Mouse (Mus musculus) liver, postnatal 0 days (tissue): ENCODE results near the gene Strbp. TPM values are rescaled to one million over a fixed set of nuclear protein-coding genes. Genes with fewer than 3 reads are reported as not detected.
"Not testable (repeated sequence)": the region's sequence is repeated elsewhere in the genome, so short reads cannot be mapped to it uniquely, and the experiment has no call there.

ENCODE experiments used
- ATAC-seq: fragments of 200-750 bp; cut with Nextera tagmentation; 2 replicates; pipeline ENCODE4 v1.8.0; 2017; ENCODE audit warnings: mild to moderate bottlenecking, moderate library complexity
- DNase-seq: peaks from one replicate; pipeline ENCODE4 v3.0.0-alpha.2; 2016
- H3K27ac ChIP-seq: fragments of 300-500 bp; sonication (generic); 2 replicates; pipeline ENCODE4 v1.5.1; 2014; ENCODE audit warnings: antibody characterized with exemption, moderate library complexity, mild to moderate bottlenecking, low read depth
- H3K27me3 ChIP-seq: fragments of 300-500 bp; sonication (generic); 2 replicates; pipeline ENCODE4 v1.6.1; 2014; ENCODE audit warnings: low read length, control low read depth, mixed read lengths; ENCODE audit not compliant: insufficient read depth
- H3K36me3 ChIP-seq: fragments of 300-500 bp; sonication (generic); replicated peaks from 2 replicates; pipeline ENCODE4 v1.6.1; 2014; ENCODE audit warnings: mild to moderate bottlenecking, control low read depth, low read length, moderate library complexity, mixed read lengths; ENCODE audit not compliant: insufficient read depth
- H3K4me1 ChIP-seq: fragments of 300-500 bp; sonication (generic); 2 replicates; pipeline ENCODE4 v1.6.1; 2014; ENCODE audit warnings: antibody characterized with exemption, mild to moderate bottlenecking, control low read depth; ENCODE audit not compliant: insufficient read depth
- H3K4me2 ChIP-seq: fragments of 300-500 bp; sonication (generic); 2 replicates; pipeline ENCODE4 v1.6.1; 2014; ENCODE audit warnings: low read depth, mild to moderate bottlenecking, low read length, moderate library complexity, mixed read lengths
- H3K4me3 ChIP-seq: fragments of 300-500 bp; sonication (generic); 2 replicates; pipeline ENCODE4 v1.5.1; 2014; ENCODE audit warnings: low read depth, low read length
- H3K9ac ChIP-seq: fragments of 300-500 bp; sonication (generic); replicated peaks from 2 replicates; pipeline ENCODE4 v1.6.1; 2014; ENCODE audit warnings: mild to moderate bottlenecking, moderate library complexity
- H3K9me3 ChIP-seq: fragments of 300-500 bp; sonication (generic); 2 replicates; pipeline ENCODE4 v1.6.1; 2016; ENCODE audit warnings: mild to moderate bottlenecking, control low read depth, low read length, mixed read lengths
- CTCF ChIP-seq: sonication (generic); IDR thresholded peaks from 2 replicates; pipeline ENCODE4 v1.5.1; 2016; ENCODE audit warnings: antibody characterized with exemption, low read depth
- EP300 ChIP-seq: IDR thresholded peaks from 2 replicates; pipeline ENCODE4 v1.6.1; 2016; ENCODE audit warnings: antibody characterized with exemption, low read depth, mild to moderate bottlenecking
- WGBS: fragments of 180-500 bp; shearing (Covaris S2); extraction: QIAGEN DNeasy Blood & Tissue Kit; methylation state at CpG from one replicate; pipeline ENCODE4 v1.1.7; 2014; ENCODE audit not compliant: insufficient replicate concordance; 5-methylcytosine and 5-hydroxymethylcytosine counted together
- polyA plus RNA-seq: library from polyadenylated mRNA; unstranded; fragments of >200 nt; fragmentation: Nextera tagmentation; extraction: Ambion mirVana; gene quantifications from 2 replicates; pipeline ENCODE4 v1.2.1, GENCODE M21; 2015

Gene Strbp
- polyA plus RNA-seq, 1 experiment from 2014 or later = 14.6 TPM

- H3K27me3 ChIP-seq = no peaks in the 10 kb centered on the region
- no peak overlapping the region for H3K27ac ChIP-seq
- ATAC-seq = no peak
- H3K4me1 ChIP-seq = no peaks in the 10 kb centered on the region
- no peaks in the 10 kb centered on the region for H3K9me3 ChIP-seq
- no peak overlapping the region for H3K4me3 ChIP-seq
- no peak overlapping the region for H3K9ac ChIP-seq
- no peak for DNase-seq
- no peak overlapping the region for H3K4me2 ChIP-seq
- 0 out of 2 replicates have a peak, but pooled peaks cover 2% of the 10 kb centered on the region for H3K36me3 ChIP-seq
- WGBS = 87% methylated on average over 1 of the region's 1 CpGs
- TF ChIP-seq CTCF (no peak), EP300 (no peak)
Observed at GRCm38 (mm10) chr2:37519286-37519640, 184.4 kb downstream of the Strbp start.

DNA sequence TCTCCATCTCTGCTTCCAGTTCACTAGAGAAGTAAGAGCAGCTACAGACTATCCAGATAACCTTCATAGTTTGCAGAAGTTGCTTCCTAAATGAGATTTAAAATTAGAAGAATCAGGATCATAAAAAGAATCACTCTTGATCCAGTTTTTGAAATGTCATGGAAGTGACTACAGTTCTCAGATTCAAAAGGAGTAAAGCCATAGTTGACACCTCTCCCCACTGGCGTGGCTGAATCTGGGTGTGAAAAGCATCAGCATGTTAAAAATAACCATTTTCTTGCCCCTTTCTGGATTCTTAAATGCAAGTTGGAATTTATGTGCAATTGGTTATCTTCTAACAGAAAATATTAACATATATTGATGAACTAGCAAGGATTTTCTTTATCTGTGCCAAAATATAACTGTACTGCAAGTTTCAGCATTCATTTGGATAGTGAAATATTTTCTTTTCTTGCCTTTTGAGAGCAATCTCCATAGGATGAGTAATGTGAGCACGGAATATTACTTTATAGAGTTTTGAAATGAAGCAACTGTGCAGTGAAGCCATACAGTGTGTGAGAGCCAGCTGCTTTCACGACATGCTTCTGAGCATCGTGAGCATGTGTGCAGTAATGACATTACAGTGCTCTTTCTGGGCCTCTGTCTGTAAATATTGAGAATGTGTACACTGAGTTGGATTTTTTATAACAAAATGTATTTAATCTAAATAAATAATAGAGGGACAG, 184.9 kb downstream of the Strbp start:
- Histone ChIP-seq H3K9ac (no peak overlapping the region), H3K27me3 (no peaks in the 10 kb centered on the region), H3K9me3 (no peaks in the 10 kb centered on the region), H3K4me2 (no peak overlapping the region), H3K4me1 (no peaks in the 10 kb centered on the region), H3K27ac (no peak overlapping the region), H3K4me3 (no peak overlapping the region), H3K36me3 (0 out of 2 replicates have a peak, but pooled peaks cover 2% of the 10 kb centered on the region)
- DNase-seq (no peak), ATAC-seq (no peak)
- 85% methylated on average over 4 of the region's 4 CpGs for WGBS
- TF ChIP-seq CTCF (no peak), EP300 (no peak)

- WGBS = 68% methylated on average over 4 of the region's 4 CpGs
- TF ChIP-seq EP300 (no peak), CTCF (no peak)
- H3K4me3 ChIP-seq = no peak overlapping the region
- no peak for ATAC-seq
- no peaks in the 10 kb centered on the region for H3K27me3 ChIP-seq
- H3K4me1 ChIP-seq = no peaks in the 10 kb centered on the region
- DNase-seq = no peak
- H3K36me3 ChIP-seq = 0 out of 2 replicates have a peak, but pooled peaks cover 5% of the 10 kb centered on the region
- no peaks in the 10 kb centered on the region for H3K9me3 ChIP-seq
- H3K9ac ChIP-seq = no peak overlapping the region
- no peak overlapping the region for H3K27ac ChIP-seq
- no peak overlapping the region for H3K4me2 ChIP-seq
Observed at GRCm38 (mm10) chr2:37516922-37517462, 186.7 kb downstream of the Strbp start.

DNA sequence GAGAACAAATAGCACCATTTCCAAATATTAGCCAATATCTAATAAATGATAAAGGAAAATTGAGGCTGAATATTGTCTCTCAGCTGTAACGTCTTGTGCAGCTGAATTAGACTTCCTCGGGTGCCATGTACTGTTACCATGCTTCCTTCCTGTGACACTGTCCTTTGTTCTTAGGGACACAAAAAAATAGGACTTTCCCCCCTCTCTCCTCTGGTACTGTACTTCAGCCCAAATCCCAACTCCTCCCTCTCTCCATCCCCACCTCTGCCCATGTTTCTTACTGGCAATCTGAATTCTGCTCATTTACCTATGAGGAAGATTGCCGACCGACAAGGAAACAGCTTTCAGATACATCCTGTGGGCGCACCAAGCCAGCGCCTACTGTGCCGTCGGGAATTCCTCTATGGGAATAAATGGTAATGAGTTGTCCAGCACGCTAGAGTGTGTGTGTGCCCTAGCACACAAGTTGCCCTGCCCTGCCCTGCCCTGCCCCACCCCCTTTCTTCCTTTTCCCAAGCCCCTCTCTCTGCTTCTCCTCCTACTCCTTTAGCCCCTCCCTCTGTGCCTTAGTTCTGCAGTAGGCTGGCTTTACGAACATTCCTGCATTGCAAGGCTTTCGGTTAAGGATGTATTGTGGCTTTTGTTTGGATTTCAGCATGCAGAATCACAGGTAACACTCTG, 187.5 kb downstream of the Strbp start, which contains the start of gene Gpr21:
TSS of gene Gpr21 (plus strand) at position 303 of the 681 bp plus-strand sequence.
- Histone ChIP-seq H3K4me1 (no peaks in the 10 kb centered on the region), H3K36me3 (peaks cover 6% of the 10 kb centered on the region; the same call in 1 of the 2 replicates), H3K9ac (no peak within 1 kb of the TSS), H3K27ac (no peak within 1 kb of the TSS), H3K4me2 (no peak within 1 kb of the TSS; the same call in 1 of the 2 replicates), H3K27me3 (no peaks in the 10 kb centered on the region), H3K4me3 (no peak within 1 kb of the TSS), H3K9me3 (no peaks in the 10 kb centered on the region)
- DNase-seq = no peak
- no peak for ATAC-seq
- 46% methylated on average over 11 of the region's 11 CpGs for WGBS
- TF ChIP-seq EP300 (no peak), CTCF (no peak)

- H3K9me3 ChIP-seq = no peaks in the 10 kb centered on the region
- no peaks in the 10 kb centered on the region for H3K4me1 ChIP-seq
- peaks cover 11% of the 10 kb centered on the region for H3K36me3 ChIP-seq
- no peak overlapping the region for H3K4me2 ChIP-seq
- DNase-seq (no peak), ATAC-seq (no peak)
- H3K27me3 ChIP-seq = no peaks in the 10 kb centered on the region
- H3K4me3 ChIP-seq = no peak overlapping the region
- 82% methylated on average over 4 of the region's 4 CpGs for WGBS
- H3K9ac ChIP-seq = no peak overlapping the region
- TF ChIP-seq CTCF = no peak
- TF ChIP-seq EP300 = no peak
- H3K27ac ChIP-seq = no peak overlapping the region
Observed at GRCm38 (mm10) chr2:37511134-37511901, 192.3 kb downstream of the Strbp start.

- not testable (repeated sequence) for H3K9ac ChIP-seq, H3K27me3 ChIP-seq, H3K4me2 ChIP-seq, H3K27ac ChIP-seq, ATAC-seq, H3K9me3 ChIP-seq, DNase-seq, H3K4me3 ChIP-seq, H3K4me1 ChIP-seq
- WGBS = 74% methylated on average over 2 of the region's 2 CpGs
- peaks cover 13% of the 10 kb centered on the region for H3K36me3 ChIP-seq
Observed at GRCm38 (mm10) chr2:37505856-37506255, 197.8 kb downstream of the Strbp start.
